Mouse (Mus musculus): Measurements from ENCODE around the gene C2cd4b. TPM values are rescaled to one million over a fixed set of nuclear protein-coding genes. Genes with fewer than 3 reads are reported as not detected.

C2cd4b gene
- polyA plus RNA-seq, 1 experiment from 2014 or later: 0.12 TPM

GRCm38 (mm10) chr9:67802241-67802640 is 43.0 kb downstream of the C2cd4b start:
- no peak overlapping the region for H3K4me3 ChIP-seq
- H3K4me2 ChIP-seq: no peak overlapping the region
- H3K27me3 ChIP-seq (replicated peaks): peaks cover 14% of the 10 kb centered on the region
- peaks cover 4% of the 10 kb centered on the region; the same call in 1 of the 2 replicates for H3K4me1 ChIP-seq
- H3K27ac ChIP-seq: no peak overlapping the region
- 21% methylated on average over 6 of the region's 6 CpGs for WGBS (ENCODE audit: insufficient replicate concordance)
- H3K9ac ChIP-seq: no peak overlapping the region
- ATAC-seq: no peak
- H3K9me3 ChIP-seq (replicated peaks): no peaks in the 10 kb centered on the region
- H3K36me3 ChIP-seq: no peaks in the 10 kb centered on the region

- peaks cover 6% of the 10 kb centered on the region; the same call in 1 of the 2 replicates for H3K4me1 ChIP-seq
- H3K36me3 ChIP-seq: no peaks in the 10 kb centered on the region
- ATAC-seq: no peak
- no peak overlapping the region for H3K4me3 ChIP-seq
- no peak overlapping the region for H3K9ac ChIP-seq
- no peak overlapping the region for H3K4me2 ChIP-seq
- no peak overlapping the region for H3K27ac ChIP-seq
- peaks cover 14% of the 10 kb centered on the region for H3K27me3 ChIP-seq (replicated peaks)
- H3K9me3 ChIP-seq (replicated peaks): no peaks in the 10 kb centered on the region
- WGBS (ENCODE audit: insufficient replicate concordance): 53% methylated on average over 5 of the region's 5 CpGs
These were observed 47.8 kb downstream of the C2cd4b start for GRCm38 (mm10) chr9:67807000-67807399.

- ATAC-seq: no peak
- Histone ChIP-seq H3K27ac (no peak overlapping the region), H3K36me3 (no peaks in the 10 kb centered on the region), H3K4me3 (no peak overlapping the region), H3K9me3 (replicated peaks) (no peaks in the 10 kb centered on the region), H3K9ac (no peak overlapping the region), H3K27me3 (replicated peaks) (peaks cover 10% of the 10 kb centered on the region), H3K4me1 (peaks cover 6% of the 10 kb centered on the region; the same call in 1 of the 2 replicates), H3K4me2 (no peak overlapping the region)
- WGBS (ENCODE audit: insufficient replicate concordance): 66% methylated on average over 6 of the region's 6 CpGs
These were observed 51.3 kb downstream of the C2cd4b start for GRCm38 (mm10) chr9:67810527-67810926.

Small RNA genes lying within 50 kb of the gene (microRNA-seq; reads per million reads assigned to microRNA genes)
- gene Mir7241: not detected
- not detected for gene Mir7242

Other genes starting within 250 kb of the C2cd4b start
- 5.0 and 5.2 TPM in 2 replicates for gene Tln2, start 199.7 kb upstream of the C2cd4b start, polyA plus RNA-seq (2016; fragmentation: Nextera tagmentation; extraction: Ambion mirVana)
- 6.4 and 6.5 TPM in 2 replicates for gene C2cd4a, start 72.9 kb downstream of the C2cd4b start, polyA plus RNA-seq (2016; fragmentation: Nextera tagmentation; extraction: Ambion mirVana)
- gene Vps13c, start 81.0 kb downstream of the C2cd4b start, polyA plus RNA-seq (2016; fragmentation: Nextera tagmentation; extraction: Ambion mirVana): 9.7 and 11.7 TPM in 2 replicates